Mouse (Mus musculus): ENCODE data around the gene Golph3. TPM values are rescaled to one million over a fixed set of nuclear protein-coding genes. Genes with fewer than 3 reads are reported as not detected.

Gene Golph3
- polyA plus RNA-seq (2017; shearing (Covaris generic)), result 218 TPM

GRCm38 (mm10) chr15:12321091-12321787, at the start of gene Golph3:
Gene Golph3, plus strand, starts transcription at chr15:12321450.

GRCm38 (mm10) chr15:12321788-12322621, 755 bp downstream of the Golph3 start, which contains the start of gene 1810049J17Rik:
Gene 1810049J17Rik, minus strand, starts transcription at chr15:12321899.

Other genes starting within 250 kb of the Golph3 start
- gene Zfr, start 203.6 kb upstream of the Golph3 start, polyA plus RNA-seq (2017; shearing (Covaris generic)), result 177 TPM
- 86.6 TPM for gene Mtmr12, start 116.4 kb upstream of the Golph3 start, polyA plus RNA-seq (2017; shearing (Covaris generic))
- not detected for gene 1810049J17Rik, start 449 bp downstream of the Golph3 start, polyA plus RNA-seq (2017; shearing (Covaris generic))